Mouse (Mus musculus) cerebellum, adult 2 months (tissue): ENCODE measurements around the gene Slc6a1. TPM values are rescaled to one million over a fixed set of nuclear protein-coding genes. Genes with fewer than 3 reads are reported as not detected.

ENCODE experiments used
- DNase-seq, 2 experiments: peaks; one replicate each; pipeline ENCODE4 v3.0.0; 2021
- H3K27ac ChIP-seq: fragments of 200-500 bp; 2 replicates; pipeline ENCODE4 v1.5.1; 2012; ENCODE audit warnings: low read length, control low read depth, inconsistent platforms; ENCODE audit not compliant: insufficient read depth
- H3K27me3 ChIP-seq: fragments of 200-500 bp; 2 replicates; pipeline ENCODE4 v1.6.1; 2012; ENCODE audit warnings: inconsistent platforms, mild to moderate bottlenecking, low read length, moderate library complexity; ENCODE audit not compliant: control insufficient read depth, insufficient read depth
- H3K4me1 ChIP-seq: fragments of 200-500 bp; 2 replicates; pipeline ENCODE4 v1.6.1; 2011; ENCODE audit warnings: low read length; ENCODE audit not compliant: control insufficient read depth, insufficient read depth
- H3K4me3 ChIP-seq: fragments of 200-500 bp; replicated peaks from 2 replicates; pipeline ENCODE3; 2011; ENCODE audit warnings: mild to moderate bottlenecking, low read depth, low read length, control low read depth; ENCODE audit not compliant: insufficient read depth
- CTCF ChIP-seq: fragments of 200-500 bp; IDR thresholded peaks from 2 replicates; pipeline ENCODE4 v1.5.1; 2011; ENCODE audit warnings: low read depth, mild to moderate bottlenecking, control low read depth, low read length, moderate library complexity, borderline replicate concordance; ENCODE audit not compliant: insufficient read depth
- POLR2A ChIP-seq: fragments of 200-500 bp; IDR thresholded peaks from 2 replicates; pipeline ENCODE4 v1.6.1; 2011; ENCODE audit warnings: low read length, control low read depth, borderline replicate concordance; ENCODE audit not compliant: insufficient read depth
- WGBS: fragments of 180-500 bp; shearing (Covaris S2); methylation state at CpG from one replicate; pipeline ENCODE4 v1.1.7; 2018; 5-methylcytosine and 5-hydroxymethylcytosine counted together
- polyA plus RNA-seq: library from polyadenylated mRNA; depleted of rRNA; stranded (reverse); fragments of >200 nt; gene quantifications from 2 replicates; pipeline ENCODE4 v1.2.3, GENCODE M21; 2012; rRNA removed

Gene Slc6a1
- polyA plus RNA-seq, 1 experiment = 483 TPM

DNA sequence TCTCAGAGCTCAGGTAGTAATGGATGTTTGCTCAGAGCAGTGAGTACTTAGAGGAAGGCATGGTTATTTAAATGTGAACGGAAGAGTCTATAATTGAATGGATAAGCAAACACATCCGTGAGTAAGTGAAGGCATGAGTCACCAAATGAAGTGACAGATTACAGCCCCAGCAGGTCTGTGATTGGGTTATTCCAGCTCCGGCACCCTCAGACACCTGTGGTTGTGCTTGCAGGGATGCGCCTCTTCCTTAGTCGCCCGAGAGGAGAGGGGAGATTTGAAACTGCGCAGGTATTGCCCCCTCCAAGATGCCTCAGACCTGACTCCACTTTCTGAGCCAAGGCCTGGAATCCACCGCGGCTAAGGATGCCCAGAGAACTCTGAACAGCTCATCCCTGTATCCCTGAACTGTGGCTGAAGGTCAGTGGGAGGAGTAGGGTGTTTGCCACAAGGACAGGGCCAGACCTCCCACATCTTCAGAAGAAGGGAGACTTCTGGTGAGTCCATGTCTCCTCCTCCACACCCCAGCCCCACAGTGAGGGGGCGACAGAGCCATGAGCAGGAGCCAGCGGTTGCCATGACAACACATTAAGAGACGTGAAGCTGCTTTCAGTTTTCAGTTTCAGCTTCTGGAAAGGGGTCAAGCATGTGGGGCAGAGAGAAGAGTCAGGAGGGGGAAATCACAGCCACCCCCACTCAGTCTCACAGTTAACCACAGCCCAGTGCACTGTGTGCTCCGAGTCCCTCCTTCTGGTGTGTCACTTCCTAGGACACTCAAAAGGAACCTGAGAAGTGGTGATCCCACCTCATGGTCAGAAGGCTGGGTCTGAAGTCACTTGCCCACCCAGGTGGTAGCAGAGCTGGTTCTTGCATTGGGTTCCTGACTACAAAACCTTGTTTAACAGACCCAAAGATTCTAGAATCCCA lies 65.7 kb downstream of the Slc6a1 start:
- WGBS = 40% methylated on average over 13 of the region's 13 CpGs
- Histone ChIP-seq H3K27ac (no peak overlapping the region), H3K4me3 (no peak overlapping the region), H3K27me3 (no peaks in the 10 kb centered on the region), H3K4me1 (no peaks in the 10 kb centered on the region)
- no peak for DNase-seq
- TF ChIP-seq CTCF = no peak
- no peak for TF ChIP-seq POLR2A

DNA sequence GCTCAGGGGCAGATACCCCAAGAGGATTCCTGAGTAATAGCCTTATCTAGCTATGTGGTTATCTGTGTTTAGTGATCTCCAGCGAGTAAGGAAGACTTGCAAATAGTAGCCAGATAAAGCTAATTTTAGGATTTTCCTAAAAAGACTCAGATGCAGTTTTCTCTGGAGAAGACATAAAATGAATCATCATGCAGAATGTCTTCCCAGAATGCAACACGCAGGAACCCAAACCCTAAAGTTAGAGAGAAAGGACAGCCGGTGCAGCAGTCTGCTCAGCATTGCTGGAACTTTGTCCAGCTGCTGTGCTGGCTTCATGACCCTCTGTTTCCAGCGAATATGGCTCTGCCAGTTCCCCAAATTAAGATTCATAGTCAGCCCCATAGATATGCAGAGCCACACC lies 72.2 kb downstream of the Slc6a1 start:
- no peak for DNase-seq
- TF ChIP-seq CTCF (no peak), POLR2A (no peak)

DNA sequence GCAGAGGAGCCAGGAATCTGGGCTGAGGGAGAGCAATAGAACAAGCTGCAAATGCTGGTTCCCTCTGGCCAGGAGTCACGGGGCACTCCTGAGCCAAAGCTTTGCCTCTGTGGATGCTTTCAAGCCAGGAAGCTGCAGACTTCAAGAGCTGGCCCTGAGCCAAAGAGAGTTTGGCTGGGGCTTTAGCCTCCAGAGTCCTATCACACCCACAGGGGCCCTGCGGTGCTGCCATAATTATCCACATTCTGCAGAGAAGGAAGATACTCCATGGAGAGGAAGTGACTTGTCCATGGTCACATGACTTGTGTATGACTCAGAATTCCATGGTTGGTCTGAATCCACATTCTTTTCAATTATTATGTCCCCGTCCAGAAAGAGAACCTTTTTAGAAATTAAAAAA lies 75.7 kb downstream of the Slc6a1 start:
- H3K4me1 ChIP-seq = no peaks in the 10 kb centered on the region
- no peak for TF ChIP-seq CTCF
- TF ChIP-seq POLR2A = no peak
- no peak overlapping the region for H3K4me3 ChIP-seq
- WGBS = 30% methylated on average over 3 of the region's 3 CpGs
- no peaks in the 10 kb centered on the region for H3K27me3 ChIP-seq
- peak; percentile 14 to 17 for DNase-seq
- H3K27ac ChIP-seq = no peak overlapping the region

More for the DNA sequence above, 72.2 kb downstream of the Slc6a1 start:
- WGBS = 76% methylated on average over 4 of the region's 4 CpGs
- H3K27ac ChIP-seq = no peak overlapping the region
- no peaks in the 10 kb centered on the region for H3K27me3 ChIP-seq
- H3K4me1 ChIP-seq = no peaks in the 10 kb centered on the region
- H3K4me3 ChIP-seq = no peak overlapping the region

DNA sequence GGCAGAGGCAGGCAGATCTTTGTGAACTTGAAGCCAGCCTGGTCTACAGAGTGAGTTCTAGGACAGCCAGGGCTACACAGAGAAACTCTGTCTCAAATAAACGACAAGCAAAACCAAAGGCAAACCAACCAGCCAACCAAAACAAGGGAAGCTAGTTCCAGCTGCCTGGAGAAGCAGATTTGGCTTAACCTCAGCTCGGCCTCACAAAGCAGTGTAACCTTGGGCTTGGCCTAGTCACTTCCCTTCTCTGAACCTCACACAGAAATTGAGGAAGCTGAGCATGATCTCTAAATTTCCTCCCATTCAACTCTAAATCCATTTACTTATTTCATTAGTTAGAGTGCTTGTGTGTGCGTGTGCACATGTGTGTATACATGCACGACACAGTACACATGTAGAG lies 79.9 kb downstream of the Slc6a1 start:
- H3K27me3 ChIP-seq = no peaks in the 10 kb centered on the region
- no peak for DNase-seq
- no peak for TF ChIP-seq POLR2A
- TF ChIP-seq CTCF = no peak
- H3K27ac ChIP-seq = no peak overlapping the region
- WGBS = 84% methylated on average over 4 of the region's 4 CpGs
- H3K4me1 ChIP-seq = no peaks in the 10 kb centered on the region
- no peak overlapping the region for H3K4me3 ChIP-seq

DNA sequence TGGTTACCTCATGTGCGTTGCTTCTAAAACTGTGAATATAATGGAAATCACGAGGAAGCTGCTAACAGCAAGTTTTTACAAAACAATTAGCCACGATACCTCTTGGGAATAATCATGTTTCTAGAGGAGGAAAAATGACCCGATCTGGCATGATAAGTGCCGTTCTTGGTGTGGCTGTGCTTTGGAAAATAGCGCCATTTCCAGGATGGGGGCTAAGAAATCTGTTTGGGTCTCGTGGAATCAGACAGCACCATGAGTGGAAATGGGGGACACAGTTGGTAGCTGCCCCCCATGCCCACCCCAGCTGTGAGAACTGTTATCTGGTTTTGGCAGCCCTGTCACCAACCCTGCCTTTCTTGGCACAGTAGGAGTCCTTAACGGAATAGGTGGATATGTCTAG lies 81.3 kb downstream of the Slc6a1 start:
- WGBS = 64% methylated on average over 8 of the region's 8 CpGs
- DNase-seq = no peak
- Histone ChIP-seq H3K27me3 (no peaks in the 10 kb centered on the region), H3K4me1 (no peaks in the 10 kb centered on the region), H3K27ac (no peak overlapping the region), H3K4me3 (no peak overlapping the region)
- TF ChIP-seq POLR2A (no peak), CTCF (no peak)

DNA sequence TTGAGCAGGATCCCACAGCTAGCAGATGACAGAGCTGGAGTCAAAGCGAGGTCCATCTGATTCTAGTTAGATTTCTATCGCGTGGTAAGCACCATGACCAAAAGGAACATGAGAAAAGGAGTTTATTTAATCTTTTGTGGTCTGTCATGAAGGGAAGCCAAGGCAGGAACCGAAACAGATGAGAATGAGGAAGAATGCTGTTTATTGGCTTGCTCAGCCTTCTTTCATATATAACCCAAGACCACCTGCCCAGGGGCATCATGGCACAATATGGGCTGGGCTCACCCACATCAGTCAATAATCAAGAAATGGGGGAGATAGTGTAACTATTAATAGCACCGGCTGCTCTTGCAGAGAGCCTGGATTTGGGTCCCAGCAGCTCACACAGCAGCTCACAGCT lies 82.3 kb downstream of the Slc6a1 start:
- no peak overlapping the region for H3K27ac ChIP-seq
- DNase-seq = no peak
- WGBS = 88% methylated on average over 5 of the region's 5 CpGs
- H3K4me3 ChIP-seq = no peak overlapping the region
- no peaks in the 10 kb centered on the region for H3K27me3 ChIP-seq
- TF ChIP-seq POLR2A (no peak), CTCF (no peak)
- no peaks in the 10 kb centered on the region for H3K4me1 ChIP-seq

DNA sequence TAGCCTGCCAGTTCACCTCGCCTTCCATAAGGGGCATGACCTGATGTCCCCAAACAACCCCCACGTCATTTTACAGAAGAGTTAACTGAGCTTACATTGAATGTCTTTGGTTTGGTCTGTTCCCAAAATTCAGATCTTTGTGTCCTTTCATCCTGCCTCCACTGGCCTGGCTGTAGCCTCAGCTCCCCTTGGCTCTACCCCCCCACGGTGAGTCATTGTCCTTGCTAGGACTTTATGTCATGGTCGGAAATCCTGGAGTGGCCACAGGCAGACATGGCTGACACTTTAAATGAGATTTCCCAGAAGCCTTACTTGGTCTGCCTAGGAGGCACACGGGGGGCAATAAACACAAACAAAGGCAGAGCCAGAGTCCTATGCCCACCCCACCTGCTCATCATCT lies 83.8 kb downstream of the Slc6a1 start:
- no peak for TF ChIP-seq CTCF
- Histone ChIP-seq H3K27me3 (no peaks in the 10 kb centered on the region), H3K4me3 (no peak overlapping the region), H3K4me1 (no peaks in the 10 kb centered on the region), H3K27ac (no peak overlapping the region)
- 63% methylated on average over 5 of the region's 5 CpGs for WGBS
- no peak for DNase-seq

Other genes starting within 250 kb of the Slc6a1 start
- 217 and 230 TPM in 2 replicates for gene Atp2b2, start 240.0 kb upstream of the Slc6a1 start, polyA plus RNA-seq
- gene Slc6a11, start 151.4 kb upstream of the Slc6a1 start, polyA plus RNA-seq = 158 and 216 TPM in 2 replicates
- gene Hrh1, start 115.3 kb downstream of the Slc6a1 start, polyA plus RNA-seq = 7.4 and 8.1 TPM in 2 replicates